Mouse (Mus musculus) right cerebral cortex, postnatal 36 days (tissue): ENCODE measurements at regions not wholly inside any gene's neighbourhood (a gene's known extent, or its start where the extent isn't known, plus 50 kb on each side); places are given as distances from the start of the nearest gene placed in this dataset.
A peak's percentile ranks its signal among the peaks of the same experiment; 100 is the strongest.

Experiments used
- DNase-seq, 2 experiments: peaks; one replicate each; pipeline ENCODE4 v3.0.0; 2022; ENCODE audit warnings: low spot score in 2 of 2, mixed read lengths in 1 of 2

DNA sequence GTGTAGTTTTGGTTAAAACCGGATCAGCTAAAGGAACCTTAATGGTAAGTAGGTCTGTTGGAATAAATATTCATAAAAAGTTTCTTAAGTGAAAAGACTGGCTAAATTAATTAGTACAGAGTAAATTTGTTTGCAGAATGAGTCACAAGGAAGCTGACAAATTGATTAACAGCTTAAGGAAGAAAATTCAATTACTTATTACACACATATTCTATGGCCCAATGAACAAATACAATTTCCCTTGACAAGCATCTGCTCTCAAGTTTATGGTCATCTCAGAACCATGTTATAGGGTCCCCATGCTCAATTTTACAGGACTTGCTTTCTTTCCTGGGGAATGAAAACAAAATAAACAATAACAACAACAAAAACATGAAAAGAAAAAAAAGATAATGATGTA lies 231.4 kb upstream of the Frg1 start:
- no peak for DNase-seq

- DNase-seq, result no peak
These were observed 227.8 kb upstream of the Frg1 start for GRCm38 (mm10) chr8:41644626-41645025.

- DNase-seq, result peak; percentile 4 to 22
These were observed 207.0 kb upstream of the Frg1 start for GRCm38 (mm10) chr8:41623841-41624240.

DNA sequence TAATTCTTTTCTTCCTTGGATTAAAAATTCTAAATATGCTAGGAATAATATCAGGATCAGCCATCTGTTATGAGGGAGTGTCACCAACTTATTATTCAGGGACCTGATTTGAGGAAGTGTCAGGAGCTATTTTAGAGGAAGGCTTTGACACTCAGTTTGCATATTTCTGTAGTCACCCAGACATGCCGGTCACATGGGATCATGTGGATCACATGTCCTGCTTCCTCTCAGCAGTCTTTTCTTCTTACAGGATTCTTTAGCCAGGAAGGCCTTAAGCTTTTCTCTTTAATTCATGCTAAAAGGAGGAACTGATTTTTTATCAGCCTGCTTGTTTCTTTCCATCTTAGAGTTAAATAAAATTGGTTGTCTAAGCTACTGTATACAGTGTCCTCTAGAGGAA lies 183.4 kb upstream of the Frg1 start:
- DNase-seq, result no peak

DNA sequence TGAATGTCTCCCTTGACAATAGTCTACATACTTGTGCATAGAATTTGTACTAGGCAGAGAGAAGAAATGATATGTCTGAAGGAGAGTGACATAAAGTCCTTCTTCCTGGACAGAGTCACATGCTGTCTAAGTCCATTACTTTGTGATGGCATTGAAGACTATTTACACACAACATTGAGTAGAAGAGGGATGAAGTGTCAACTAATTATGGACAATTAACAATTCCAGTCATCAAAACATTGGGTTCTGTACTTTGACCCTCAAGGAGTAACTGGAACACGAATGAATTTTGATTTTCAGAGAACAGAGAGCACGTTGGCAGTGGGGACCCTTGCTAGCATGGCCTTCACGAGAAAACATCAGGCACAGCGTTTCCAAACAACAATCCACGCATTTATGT lies 177.6 kb upstream of the Frg1 start:
- no peak for DNase-seq

GRCm38 (mm10) chr8:41593666-41594042 lies 176.8 kb upstream of the Frg1 start:
- no peak for DNase-seq

DNA sequence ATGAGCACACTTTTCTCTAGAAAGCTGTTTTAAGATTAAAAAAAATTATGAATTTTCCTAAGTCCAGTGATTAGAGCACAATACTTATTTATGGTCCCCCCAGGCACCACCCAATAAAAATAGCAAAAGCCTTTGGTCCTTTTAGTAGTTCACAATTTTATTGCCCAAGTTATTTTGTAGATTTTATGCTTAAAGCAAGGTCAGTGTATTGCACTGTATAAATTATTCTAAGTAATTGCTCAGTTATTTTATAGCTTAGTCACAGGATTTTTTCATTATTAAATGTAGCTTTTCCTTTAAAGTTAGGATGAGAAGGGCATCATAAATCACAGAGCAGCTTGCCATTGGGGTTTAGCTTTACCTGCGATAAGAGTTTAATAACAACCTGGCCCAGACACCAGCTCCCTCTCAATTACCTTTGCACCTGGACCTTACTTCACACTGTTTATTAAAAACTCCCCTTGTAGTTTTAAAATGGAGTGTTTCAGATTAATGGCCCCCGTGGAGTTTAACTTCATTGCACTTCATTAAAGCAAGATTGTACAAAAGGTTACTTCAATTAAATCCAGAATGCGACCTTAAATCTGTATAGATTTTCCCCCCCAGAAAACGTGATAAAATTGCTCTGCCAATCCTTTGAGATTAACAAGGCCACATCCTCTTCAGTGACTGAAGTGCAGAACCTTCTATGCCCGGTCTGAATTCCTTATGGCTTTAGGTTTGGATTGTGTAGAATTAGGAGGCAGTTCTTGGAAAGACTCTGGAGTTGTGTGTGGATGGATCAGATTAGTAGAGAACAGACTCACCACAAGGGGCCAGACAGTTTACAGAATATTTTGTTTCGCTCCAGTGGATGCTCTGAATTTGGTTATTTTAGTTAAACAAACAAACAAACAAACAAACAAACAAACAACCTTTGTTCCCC lies 176.1 kb upstream of the Frg1 start:
- no peak for DNase-seq

DNA sequence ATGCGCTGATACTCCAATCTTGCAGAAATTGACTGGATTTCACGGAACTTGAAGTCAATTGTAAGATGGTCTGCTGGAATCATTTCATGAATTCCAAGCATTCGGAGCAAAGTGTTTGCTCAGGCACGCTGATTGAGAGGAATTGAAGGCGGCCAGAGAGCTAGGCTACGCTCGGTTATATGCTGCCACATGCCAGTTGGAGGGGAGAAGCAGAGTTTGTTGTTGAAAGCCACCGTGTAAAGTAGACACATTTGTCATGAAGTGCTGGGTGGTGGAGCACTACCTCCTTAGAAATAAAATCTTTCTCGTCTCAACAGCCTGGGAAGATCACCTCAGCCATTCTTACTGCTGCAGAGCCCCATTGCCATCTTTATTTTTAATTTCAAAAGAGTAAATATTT lies 175.3 kb upstream of the Frg1 start:
- no peak for DNase-seq

GRCm38 (mm10) chr8:41588157-41588556 lies 171.3 kb upstream of the Frg1 start:
- no peak for DNase-seq

DNA sequence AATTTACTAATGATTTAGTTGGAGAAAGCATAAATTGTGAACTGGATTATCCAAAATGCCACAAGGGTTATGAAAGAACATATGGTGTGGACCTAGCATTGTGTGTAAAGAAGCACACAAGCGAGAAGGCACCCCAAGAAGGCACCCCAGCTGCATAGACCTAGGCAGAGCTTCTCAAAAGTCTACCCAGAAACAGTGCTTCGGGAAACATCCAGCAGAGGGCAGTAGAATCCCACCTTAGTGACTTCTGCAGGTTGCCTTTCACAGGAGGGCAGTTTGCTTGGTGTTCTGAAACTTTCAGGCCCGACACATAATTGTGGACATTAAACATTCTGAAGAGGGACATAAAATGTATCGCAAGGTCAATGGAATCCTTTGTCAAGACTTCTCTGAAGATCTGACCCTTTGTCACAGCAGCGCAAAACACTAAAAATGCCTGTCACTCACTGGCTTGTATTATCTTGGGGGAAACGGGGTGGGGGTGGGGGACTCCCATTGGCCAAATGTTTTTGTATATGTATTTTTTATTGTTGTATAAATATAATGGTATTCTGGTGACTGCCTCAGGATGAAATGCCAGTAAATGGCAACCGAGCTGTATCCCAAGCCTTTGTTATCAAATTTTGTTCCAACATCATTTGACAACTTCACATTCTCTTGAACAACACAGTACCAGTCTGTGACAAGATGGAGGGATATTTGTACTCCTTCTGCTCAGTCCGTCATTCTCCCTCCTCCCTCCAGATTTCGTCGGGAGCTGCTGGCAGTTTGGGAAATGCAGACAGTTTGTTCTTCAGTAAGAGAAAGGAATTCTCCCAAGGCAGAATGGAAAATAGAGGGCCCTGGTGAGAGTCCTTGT lies 156.4 kb upstream of the Frg1 start:
- peak; percentile 57 to 64 for DNase-seq

- no peak for DNase-seq
These were observed 153.7 kb upstream of the Frg1 start for GRCm38 (mm10) chr8:41570566-41570965.

DNA sequence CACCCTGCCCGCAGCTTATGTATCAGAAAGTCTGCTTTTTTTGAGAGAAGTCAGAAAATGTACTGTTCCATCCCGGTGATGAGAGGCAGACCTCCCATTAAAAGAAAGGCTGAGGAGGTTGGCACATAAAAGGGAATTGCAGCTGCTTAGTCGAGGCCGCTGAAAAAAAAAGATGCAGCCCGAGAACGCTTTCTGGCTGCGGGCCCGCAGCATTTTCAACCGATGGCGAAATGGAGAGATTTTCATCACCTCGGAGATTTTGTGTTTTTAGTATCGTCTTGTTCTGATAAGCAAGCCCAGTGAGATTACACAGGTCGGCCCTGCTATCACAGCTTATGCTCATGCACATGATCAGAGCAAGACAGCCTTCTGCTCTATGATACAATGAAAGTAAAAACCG lies 145.1 kb upstream of the Frg1 start:
- DNase-seq, result no peak

GRCm38 (mm10) chr8:41556819-41557218 lies 139.9 kb upstream of the Frg1 start:
- DNase-seq, result no peak

DNA sequence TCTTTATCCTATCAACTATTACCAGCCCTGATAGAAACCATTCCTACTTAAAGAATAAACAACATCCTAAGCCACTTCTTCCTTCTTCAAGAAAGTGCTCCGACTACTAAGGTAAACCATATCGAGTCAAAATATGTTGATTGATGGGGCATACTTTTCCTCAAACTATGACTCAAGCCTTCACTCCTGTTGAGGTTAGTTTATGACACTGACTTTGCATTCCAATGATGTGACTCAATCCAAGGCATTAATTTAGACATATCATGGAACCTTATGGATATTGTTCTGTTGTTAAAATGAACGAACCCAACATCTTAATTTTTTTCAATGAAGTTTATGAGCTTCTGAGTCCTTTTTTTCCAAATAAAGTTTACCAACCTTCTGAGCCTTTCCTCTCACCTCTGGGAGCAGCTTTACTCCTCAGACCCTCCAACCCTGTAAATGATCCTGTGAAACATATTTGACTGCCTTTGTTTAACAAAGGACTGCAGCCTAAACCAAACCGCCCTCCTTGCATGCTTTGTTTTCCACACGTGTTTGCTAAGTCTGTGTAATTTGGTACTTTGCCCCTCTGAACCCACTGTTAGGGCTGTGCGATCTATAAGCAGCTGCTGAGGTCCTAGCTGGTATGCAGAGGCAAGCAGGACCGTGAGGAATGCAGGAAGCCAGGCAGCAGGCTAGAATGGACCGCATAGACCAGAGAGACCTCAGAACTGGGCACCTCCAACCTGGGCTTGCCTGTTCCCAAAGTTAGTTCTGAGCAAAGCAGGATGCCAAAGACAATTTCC lies 136.1 kb upstream of the Frg1 start:
- no peak for DNase-seq

DNA sequence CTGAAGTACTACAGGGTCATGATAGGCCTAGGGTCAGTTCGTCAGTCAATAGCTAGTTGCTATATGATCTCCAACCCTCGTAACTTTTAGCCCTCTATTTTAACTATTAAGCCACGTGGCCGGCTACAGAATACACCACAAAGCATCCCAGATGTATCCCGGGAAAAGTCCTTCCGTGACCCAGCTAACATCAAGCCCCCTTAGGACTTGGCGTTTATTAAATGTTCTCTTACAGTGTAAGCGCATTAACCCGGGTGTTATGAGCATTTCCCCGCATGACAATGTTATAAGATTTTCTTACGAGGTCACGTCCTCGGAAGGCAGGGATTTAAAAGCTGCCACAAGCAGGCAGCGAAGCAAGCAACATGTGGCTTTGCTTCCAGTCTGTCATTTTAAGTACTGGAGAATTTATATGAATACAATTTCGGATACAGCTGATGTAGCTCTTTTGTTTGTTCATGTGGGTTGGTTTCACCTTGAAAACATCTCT lies 135.1 kb upstream of the Frg1 start:
- no peak for DNase-seq

- no peak for DNase-seq
These were observed 133.2 kb upstream of the Frg1 start for GRCm38 (mm10) chr8:41550095-41550420.

GRCm38 (mm10) chr8:41549220-41550094 lies 132.6 kb upstream of the Frg1 start:
- no peak for DNase-seq

DNA sequence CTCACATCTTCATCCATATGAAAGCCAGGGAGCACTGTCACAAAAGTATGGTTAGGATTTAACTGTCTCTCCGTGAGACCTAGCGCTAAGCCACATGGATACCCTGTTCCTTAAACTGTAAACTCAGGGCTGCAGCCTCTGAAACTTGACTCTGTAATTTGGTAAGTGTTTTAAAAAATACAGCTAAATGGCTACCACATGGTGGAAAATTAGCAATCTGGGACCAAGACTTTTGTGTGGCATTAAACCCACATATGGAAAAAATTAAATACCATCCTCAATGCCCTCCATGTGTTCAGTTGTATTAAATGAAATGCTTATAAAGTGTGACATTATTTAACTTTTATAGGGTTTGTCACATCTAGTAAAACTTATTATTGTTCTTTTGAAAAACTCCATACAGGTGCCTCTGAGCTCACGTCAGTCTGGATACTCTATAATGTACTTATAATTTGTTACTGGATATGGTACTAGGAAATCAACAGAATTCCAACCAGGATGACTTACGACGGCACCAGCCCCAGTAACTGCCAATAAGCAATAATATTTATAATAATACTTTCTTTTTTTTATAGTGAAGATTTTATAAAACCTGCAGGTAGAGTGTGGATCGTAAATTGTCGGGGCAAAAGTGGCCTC lies 131.0 kb upstream of the Frg1 start:
- no peak for DNase-seq

DNA sequence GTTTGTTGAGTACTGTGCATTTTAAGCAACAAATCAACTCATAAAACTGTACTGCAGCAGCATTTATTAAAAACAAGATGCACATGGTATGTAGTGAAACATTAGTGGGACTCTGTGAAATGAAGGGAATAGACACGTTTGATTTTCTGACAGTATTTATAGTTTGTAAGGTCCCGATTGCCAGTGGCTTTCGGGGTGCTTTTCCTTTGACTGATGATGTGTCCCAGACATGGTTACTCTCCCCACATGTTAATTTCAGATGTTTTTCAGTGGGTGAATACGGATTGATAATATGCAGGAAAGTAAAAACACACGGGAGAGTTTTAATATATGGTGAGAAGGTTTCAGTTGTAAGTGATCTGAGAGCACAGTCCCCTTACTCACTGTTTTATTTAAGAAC lies 115.3 kb upstream of the Frg1 start:
- DNase-seq, result no peak

DNA sequence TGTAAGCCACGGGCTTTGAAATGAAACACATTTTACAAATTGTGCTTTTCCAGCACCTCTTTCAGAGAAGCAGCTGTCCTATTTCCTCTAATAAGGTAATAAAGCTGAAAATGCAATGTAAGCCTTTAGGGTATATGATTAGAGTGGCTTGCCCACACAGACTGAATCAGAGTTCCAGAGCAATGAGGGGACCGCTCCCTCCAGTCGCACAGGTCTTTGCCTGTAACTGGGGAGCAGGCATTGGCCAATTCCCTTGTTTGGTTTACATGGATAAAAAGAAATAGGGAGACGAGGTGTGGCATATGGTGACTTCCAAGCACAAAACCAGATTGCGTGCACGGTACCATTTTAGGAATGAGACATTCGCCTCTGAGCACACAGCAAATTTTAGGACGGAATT lies 112.7 kb upstream of the Frg1 start:
- no peak for DNase-seq

GRCm38 (mm10) chr8:41526283-41526682 lies 109.4 kb upstream of the Frg1 start:
- no peak for DNase-seq
